Mouse (Mus musculus) CH12F3 (cell line): ENCODE results near the gene Vstm2a.

Experiments used
- in situ Hi-C: fragments of 300-500 bp; cut with MboI; formaldehyde crosslinking; loops from 2 replicates; pipeline ENCODE4 v1.14.3; 2020; ENCODE audit warnings: low sequenced_read_pairs

Gene Vstm2a

DNA sequence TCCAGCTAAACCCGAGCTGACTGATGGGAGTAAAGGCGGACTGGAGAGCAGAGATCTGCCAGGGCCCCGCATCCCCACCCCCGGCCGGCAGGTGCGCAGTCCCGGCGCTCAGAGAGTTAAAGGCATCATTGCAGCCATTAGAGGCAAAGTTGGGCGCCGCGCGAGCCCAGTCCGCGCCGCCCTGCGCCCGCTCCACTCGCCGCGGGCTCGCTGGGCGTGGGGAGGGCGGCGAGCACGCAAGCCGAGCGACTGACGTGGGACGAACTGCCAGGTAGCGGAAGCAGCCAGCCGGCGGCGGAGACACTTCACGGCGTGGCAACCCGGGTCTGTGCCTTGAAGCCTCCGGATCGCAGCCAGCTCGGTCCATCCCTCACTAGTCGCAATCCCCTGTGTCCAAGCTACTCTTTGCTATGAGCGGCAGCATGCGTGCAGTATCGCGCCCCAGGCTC is at the start of gene Vstm2a:
TSS of gene Vstm2a (plus strand) at position 252 of the 449 bp plus-strand sequence.
- in situ Hi-C loops, result no loop called here

GRCm38 (mm10) chr11:16257011-16257410 is 513 bp upstream of the Vstm2a start:
- in situ Hi-C loops, result no loop called here

- in situ Hi-C loops, result no loop called here
Measured at GRCm38 (mm10) chr11:16258300-16258699, 776 bp downstream of the Vstm2a start.

GRCm38 (mm10) chr11:16259876-16260275 is 2.4 kb downstream of the Vstm2a start:
- in situ Hi-C loops, result no loop called here

DNA sequence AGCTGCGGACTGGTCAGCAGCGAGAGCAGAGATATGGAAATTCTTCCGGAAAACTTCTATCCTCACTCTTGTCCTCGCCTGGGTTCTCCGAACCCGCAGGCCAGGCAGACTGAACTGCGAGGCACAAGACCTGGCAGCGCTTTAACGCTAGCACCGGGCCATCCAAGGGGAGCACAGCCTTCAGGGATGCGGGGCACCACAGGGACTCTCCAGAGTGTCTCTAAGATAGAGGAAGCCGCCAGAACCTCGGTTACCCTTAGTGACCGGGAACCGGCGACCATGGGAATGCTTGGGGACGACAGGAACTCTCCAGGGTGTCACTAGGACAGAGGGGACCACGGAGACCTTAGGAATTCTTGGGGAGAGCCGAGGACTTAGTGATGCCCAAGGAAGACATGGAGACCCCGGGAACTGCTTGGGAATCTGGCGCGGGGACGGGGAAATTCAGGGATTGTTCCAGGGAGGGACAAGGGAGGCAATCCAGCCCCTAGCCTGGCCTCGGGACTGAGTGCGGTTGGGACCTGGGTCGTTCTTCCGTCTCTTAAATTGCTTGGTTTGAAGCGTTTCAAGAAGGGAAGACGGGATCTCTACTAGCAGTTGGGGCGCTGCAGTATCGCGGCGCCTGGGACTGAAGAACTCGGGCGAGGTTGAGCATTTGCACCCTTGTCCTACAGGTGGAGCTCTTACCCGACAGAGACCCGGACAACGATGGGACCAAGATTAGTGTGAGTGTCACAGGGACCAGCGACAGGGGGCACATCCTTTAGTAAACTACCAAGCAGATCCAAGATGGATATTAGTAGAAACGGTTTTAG is 3.4 kb downstream of the Vstm2a start:
- in situ Hi-C loops, result no loop called here

- in situ Hi-C loops, result no loop called here
Measured at GRCm38 (mm10) chr11:16268396-16268795, 10.9 kb downstream of the Vstm2a start.

- in situ Hi-C loops, result no loop called here
Measured at GRCm38 (mm10) chr11:16290381-16290780, 32.9 kb downstream of the Vstm2a start.

- in situ Hi-C loops, result no loop called here
Measured at GRCm38 (mm10) chr11:16292960-16293359, 35.4 kb downstream of the Vstm2a start.

DNA sequence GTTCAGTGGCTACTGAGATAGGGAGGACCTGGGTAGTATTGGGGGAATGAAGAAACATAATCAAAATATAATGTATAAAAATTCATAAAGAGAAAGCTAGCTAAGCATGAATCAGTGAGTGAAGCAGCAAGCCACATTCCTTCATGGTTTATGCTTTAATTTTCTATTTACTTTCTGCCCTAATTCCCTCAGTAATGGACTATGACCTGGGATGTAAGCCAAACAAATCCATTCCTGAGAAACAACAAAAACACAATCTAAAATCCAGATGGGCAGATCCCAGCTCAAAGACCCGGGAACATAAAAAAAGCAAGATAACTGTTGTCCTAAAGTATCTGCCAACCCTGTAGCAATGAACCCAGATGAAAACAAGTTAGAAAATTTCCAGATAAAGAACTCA is 39.0 kb downstream of the Vstm2a start:
- in situ Hi-C loops, result no loop called here

GRCm38 (mm10) chr11:16299492-16299891 is 42.0 kb downstream of the Vstm2a start:
- in situ Hi-C loops, result no loop called here

GRCm38 (mm10) chr11:16299960-16300359 is 42.4 kb downstream of the Vstm2a start:
- in situ Hi-C loops, result no loop called here

DNA sequence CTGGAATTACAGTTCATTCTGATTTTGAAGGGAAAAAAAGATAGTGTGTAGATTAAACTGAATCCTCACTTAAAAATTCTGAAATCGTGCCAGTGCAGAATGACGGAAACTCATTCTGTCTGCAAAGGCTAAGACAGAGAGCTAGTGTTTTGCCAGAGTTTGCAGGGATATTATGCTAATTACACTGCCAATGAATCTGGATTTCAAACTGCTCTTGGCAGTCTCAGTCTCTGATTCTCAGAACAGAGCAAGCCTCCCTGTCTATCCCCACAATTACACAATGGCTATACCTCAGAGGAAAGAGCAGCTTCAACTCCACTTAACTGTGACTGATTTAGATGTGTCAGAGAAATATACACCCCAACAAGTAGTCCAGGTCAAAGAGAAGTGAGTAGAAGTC is 43.2 kb downstream of the Vstm2a start:
- in situ Hi-C loops, result no loop called here

DNA sequence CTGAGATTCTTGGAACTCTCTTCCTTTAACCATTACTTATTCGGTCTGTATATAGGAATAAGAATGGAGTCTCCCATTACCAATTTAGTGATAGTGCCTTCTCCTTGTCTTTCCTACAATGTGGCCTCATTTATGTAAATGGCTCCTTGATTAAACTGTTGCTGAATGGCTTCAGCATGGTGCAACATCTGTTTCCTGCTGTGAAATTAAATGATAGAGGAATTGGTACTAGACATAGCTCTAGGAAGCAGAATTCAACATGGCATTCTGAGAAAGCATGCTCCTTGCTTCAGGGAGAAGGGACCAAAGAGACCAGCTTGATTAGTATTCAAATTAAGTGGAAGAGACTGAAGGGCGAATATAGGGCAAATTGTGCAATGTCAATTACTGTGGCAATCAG is 57.6 kb downstream of the Vstm2a start:
- in situ Hi-C loops, result no loop called here

DNA sequence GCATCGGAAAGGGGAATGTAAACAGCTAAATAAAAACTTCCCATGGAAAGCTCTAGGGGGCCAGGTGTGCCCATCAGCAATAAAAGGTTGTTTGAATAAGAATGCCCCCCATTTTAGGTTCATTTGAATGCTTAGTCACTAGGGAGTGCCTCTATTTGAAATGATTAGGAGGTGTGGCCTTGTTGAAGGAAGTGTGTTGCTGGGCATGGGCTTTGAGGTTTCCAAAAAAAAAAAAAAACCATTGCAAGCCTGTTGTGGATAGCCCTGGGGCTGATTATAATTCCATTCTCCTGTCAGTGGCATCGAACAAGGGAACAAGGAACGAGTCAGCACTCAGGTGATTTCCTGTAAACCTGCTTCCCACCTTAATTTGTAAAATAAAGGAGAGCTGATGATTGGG is 87.7 kb downstream of the Vstm2a start:
- in situ Hi-C loops, result no loop called here

DNA sequence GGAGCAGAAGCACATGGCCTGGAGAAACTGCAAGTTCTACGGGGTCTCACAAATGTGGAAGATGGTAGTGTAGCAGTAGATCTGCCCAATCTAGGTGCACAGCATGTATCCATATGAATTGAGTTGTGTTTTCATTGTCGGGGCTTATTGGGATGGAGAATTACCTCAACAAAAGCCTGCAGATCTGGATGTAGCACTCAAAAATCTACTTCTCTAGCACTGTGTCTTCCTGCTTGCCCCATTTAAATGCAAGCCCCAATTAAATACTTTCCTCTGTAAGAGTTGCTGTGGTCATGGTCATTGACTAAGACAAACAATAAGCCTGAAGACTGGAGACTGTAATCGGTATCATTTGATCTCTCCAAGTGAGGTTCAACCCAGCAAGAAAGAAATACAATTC is 88.2 kb downstream of the Vstm2a start:
- in situ Hi-C loops, result no loop called here

DNA sequence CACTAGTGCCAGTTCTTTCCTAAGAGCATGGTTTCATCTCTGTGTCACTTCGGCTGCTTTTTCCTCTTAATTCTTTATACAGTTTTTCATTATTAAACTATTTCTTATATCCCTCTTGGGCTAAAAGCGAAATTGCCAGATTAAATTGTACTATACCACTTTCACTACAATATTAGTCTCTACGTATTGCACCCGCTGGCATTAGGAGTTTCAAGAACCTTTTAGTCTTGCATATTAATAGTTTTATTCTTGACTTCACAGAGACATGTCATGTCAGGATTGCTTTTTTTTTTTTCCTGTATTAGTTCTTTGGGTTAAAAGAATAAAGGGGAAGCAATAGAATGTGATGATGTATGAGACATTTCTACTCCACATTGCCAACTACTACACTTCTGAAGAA is 94.4 kb downstream of the Vstm2a start:
- in situ Hi-C loops, result no loop called here

- in situ Hi-C loops, result no loop called here
Measured at GRCm38 (mm10) chr11:16354356-16354755, 96.8 kb downstream of the Vstm2a start.

GRCm38 (mm10) chr11:16366852-16367587 is 109.5 kb downstream of the Vstm2a start:
- in situ Hi-C loops, result no loop called here

DNA sequence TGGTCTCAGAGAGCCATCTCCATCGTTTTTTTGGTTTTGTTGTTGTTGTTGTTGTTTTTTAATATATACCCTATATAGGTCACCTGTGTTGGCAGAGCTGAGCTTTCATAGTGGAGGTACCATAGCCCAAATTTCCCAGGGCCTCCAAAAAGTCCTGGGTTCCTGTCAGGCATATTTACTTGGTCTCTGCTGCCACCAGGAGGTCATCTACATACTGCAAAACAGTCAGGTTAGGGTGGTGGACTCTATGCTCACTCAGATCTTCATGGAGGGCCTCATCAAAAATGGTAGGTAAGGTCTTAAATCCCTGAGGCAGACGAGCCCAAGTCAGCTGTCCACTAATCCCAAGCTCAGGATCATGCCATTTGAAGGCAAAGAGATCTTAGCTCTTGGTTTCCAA is 146.1 kb downstream of the Vstm2a start:
- in situ Hi-C loops, result no loop called here

GRCm38 (mm10) chr11:16411736-16412135 is 154.2 kb downstream of the Vstm2a start:
- in situ Hi-C loops, result no loop called here

DNA sequence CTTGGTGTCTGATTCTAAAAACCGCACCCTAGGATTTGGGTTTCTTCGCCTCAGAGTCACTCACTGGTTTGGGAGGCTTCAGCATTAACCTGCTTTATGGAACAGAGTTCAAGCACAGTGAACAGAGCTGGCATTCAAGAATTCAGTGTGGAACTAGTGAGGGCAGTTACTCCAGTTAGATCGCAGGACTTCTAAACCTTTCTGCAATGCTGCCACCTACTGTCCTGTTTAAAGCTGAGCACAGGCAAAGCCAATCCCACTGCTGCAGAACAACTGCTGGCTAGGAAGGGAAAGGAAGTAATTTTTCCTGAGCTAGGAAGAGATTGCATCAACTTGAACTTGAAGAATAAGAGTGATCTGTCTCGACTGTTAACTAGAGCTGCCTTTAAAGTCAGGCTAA is 155.1 kb downstream of the Vstm2a start:
- in situ Hi-C loops, result no loop called here

GRCm38 (mm10) chr11:16413077-16413644 is 155.6 kb downstream of the Vstm2a start:
- in situ Hi-C loops, result no loop called here
